Mouse (Mus musculus) stomach, postnatal 0 days (tissue): ENCODE measurements around the gene Olfr1445. TPM values are rescaled to one million over a fixed set of nuclear protein-coding genes. Genes with fewer than 3 reads are reported as not detected.

Experiments
- ATAC-seq: fragments of 200-750 bp; cut with Nextera tagmentation; 2 replicates; pipeline ENCODE4 v1.8.0; 2017; ENCODE audit not compliant: low FRiP score, low TSS enrichment
- DNase-seq: peaks from one replicate; pipeline ENCODE4 v3.0.0-alpha.2; 2016; ENCODE audit warnings: low spot score
- H3K27ac ChIP-seq: fragments of 300-500 bp; sonication (generic); replicated peaks from 2 replicates; pipeline ENCODE4 v1.5.1; 2014; ENCODE audit warnings: mild to moderate bottlenecking, control low read depth
- H3K27me3 ChIP-seq: fragments of 300-500 bp; sonication (generic); 2 replicates; pipeline ENCODE4 v1.6.1; 2014; ENCODE audit warnings: low read length; ENCODE audit not compliant: control insufficient read depth, insufficient read depth
- H3K36me3 ChIP-seq: fragments of 300-500 bp; sonication (generic); 2 replicates; pipeline ENCODE4 v1.6.1; 2014; ENCODE audit warnings: low read length, mixed read lengths; ENCODE audit not compliant: control insufficient read depth, insufficient read depth
- H3K4me1 ChIP-seq: fragments of 300-500 bp; sonication (generic); replicated peaks from 2 replicates; pipeline ENCODE4 v1.6.1; 2014; ENCODE audit warnings: antibody characterized with exemption; ENCODE audit not compliant: control insufficient read depth, insufficient read depth
- H3K4me2 ChIP-seq: fragments of 300-500 bp; sonication (generic); replicated peaks from 2 replicates; pipeline ENCODE4 v1.6.1; 2014; ENCODE audit warnings: low read depth, mild to moderate bottlenecking, control low read depth, moderate library complexity
- H3K4me3 ChIP-seq: fragments of 300-500 bp; sonication (generic); 2 replicates; pipeline ENCODE4 v1.5.1; 2014; ENCODE audit warnings: low read depth, low read length, control low read depth
- H3K9ac ChIP-seq: fragments of 300-500 bp; sonication (generic); 2 replicates; pipeline ENCODE4 v1.6.1; 2014; ENCODE audit warnings: mild to moderate bottlenecking, low read length, control low read depth, mixed read lengths
- H3K9me3 ChIP-seq: fragments of 300-500 bp; sonication (generic); 2 replicates; pipeline ENCODE4 v1.6.1; 2016; ENCODE audit warnings: low read length; ENCODE audit not compliant: control insufficient read depth
- CTCF ChIP-seq: IDR thresholded peaks from 2 replicates; pipeline ENCODE4 v1.5.1; 2016; ENCODE audit warnings: antibody characterized with exemption, low read depth, mild to moderate bottlenecking, moderate library complexity
- EP300 ChIP-seq: optimal IDR thresholded peaks from 2 replicates; pipeline ENCODE3; 2016; ENCODE audit warnings: antibody characterized with exemption
- WGBS: fragments of 180-500 bp; shearing (Covaris S2); extraction: QIAGEN DNeasy Blood & Tissue Kit; methylation state at CpG from one replicate; pipeline ENCODE4 v1.1.7; 2014; 5-methylcytosine and 5-hydroxymethylcytosine counted together
- polyA plus RNA-seq: library from polyadenylated mRNA; unstranded; fragments of >200 nt; fragmentation: Nextera tagmentation; extraction: Ambion mirVana; gene quantifications from 2 replicates; pipeline ENCODE4 v1.2.1, GENCODE M21; 2015

The Olfr1445 gene
- not detected in 2 replicates for polyA plus RNA-seq

DNA sequence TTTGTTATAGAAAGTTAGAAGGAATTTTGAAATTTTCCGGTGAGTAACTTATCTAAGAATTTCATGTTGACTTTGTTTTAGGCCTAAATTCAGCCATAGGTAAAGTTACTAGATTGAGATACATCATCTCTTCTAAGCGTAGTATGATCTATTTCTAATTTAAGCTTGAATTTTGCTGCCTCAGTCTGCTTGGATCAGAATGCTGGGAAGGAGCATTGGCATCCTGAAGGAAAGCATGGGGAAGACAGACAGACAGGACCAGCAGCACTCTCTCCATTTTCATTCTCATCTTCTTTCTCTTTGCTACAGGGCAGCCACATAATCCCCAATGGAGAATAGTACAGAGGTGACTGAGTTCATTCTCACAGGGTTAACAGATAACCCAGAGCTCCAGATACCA is at the start of gene Olfr1445:
TSS of gene Olfr1445 (plus strand) at position 301 of the 400 bp plus-strand sequence.
- WGBS, result 84% methylated on average over 2 of the region's 2 CpGs
- Histone ChIP-seq H3K9ac (no peak within 1 kb of the TSS), H3K4me3 (no peak within 1 kb of the TSS), H3K9me3 (no peaks in the 10 kb centered on the region), H3K27ac (no peak within 1 kb of the TSS), H3K4me1 (no peaks in the 10 kb centered on the region), H3K36me3 (no peaks in the 10 kb centered on the region), H3K4me2 (no peak within 1 kb of the TSS), H3K27me3 (no peaks in the 10 kb centered on the region)
- DNase-seq, result no peak
- TF ChIP-seq CTCF (no peak), EP300 (no peak)
- ATAC-seq, result no peak

DNA sequence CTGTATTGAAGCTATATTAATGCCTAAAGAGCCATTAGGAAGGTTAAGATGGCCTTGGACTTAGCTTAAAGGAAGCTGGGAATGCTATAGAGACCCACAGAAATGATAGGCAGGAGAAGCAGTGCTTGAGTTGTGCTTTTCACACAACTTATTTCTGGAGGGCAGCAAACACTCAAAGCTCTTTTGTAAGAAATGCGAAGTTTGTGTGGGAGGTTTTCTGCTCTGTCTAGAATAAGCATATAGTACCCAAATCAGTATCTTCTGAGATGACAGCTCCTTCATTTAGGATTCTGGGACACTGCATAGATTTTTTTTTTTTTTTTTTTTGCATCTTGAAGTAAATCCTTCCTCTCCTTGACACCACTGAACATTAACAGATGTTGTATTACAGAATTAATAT is 45.1 kb upstream of the Olfr1445 start:
- no peak overlapping the region for H3K4me3 ChIP-seq
- H3K9ac ChIP-seq, result no peak overlapping the region
- WGBS, result 85% methylated on average over 1 of the region's 1 CpGs
- no peak overlapping the region for H3K4me2 ChIP-seq
- no peak for TF ChIP-seq CTCF
- no peak for TF ChIP-seq EP300
- no peaks in the 10 kb centered on the region for H3K4me1 ChIP-seq
- no peaks in the 10 kb centered on the region for H3K36me3 ChIP-seq
- no peaks in the 10 kb centered on the region for H3K9me3 ChIP-seq
- no peak for ATAC-seq
- DNase-seq, result no peak
- H3K27ac ChIP-seq, result no peak overlapping the region
- no peaks in the 10 kb centered on the region for H3K27me3 ChIP-seq

DNA sequence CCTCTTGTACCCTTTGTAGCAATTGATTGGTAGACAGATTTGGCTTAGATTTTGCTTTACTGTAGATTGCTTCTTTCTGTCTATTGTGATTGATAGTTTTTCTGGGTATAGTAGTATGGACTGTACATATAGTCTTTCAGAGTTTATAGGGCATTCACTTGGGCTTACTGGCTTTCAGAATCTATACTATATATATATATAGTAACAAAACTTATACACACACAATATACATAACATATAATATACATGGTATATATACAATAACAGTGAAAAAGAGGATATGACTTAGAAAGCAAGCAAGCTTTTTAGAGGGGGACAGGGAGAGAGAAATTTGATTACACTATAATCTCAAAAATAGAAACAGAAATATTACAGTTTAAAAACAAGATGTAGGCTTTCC is 37.3 kb upstream of the Olfr1445 start, which contains the start of gene Gm5244:
TSS of gene Gm5244 (plus strand) at position 301 of the 400 bp plus-strand sequence.
- TF ChIP-seq CTCF (no peak), EP300 (no peak)
- H3K36me3 ChIP-seq, result no peaks in the 10 kb centered on the region
- no peaks in the 10 kb centered on the region for H3K4me1 ChIP-seq
- no peak within 1 kb of the TSS for H3K9ac ChIP-seq
- H3K27ac ChIP-seq, result no peak within 1 kb of the TSS
- DNase-seq, result no peak
- H3K27me3 ChIP-seq, result no peaks in the 10 kb centered on the region
- no peak for ATAC-seq
- H3K4me3 ChIP-seq, result no peak within 1 kb of the TSS
- no peaks in the 10 kb centered on the region for H3K9me3 ChIP-seq
- H3K4me2 ChIP-seq, result no peak within 1 kb of the TSS

DNA sequence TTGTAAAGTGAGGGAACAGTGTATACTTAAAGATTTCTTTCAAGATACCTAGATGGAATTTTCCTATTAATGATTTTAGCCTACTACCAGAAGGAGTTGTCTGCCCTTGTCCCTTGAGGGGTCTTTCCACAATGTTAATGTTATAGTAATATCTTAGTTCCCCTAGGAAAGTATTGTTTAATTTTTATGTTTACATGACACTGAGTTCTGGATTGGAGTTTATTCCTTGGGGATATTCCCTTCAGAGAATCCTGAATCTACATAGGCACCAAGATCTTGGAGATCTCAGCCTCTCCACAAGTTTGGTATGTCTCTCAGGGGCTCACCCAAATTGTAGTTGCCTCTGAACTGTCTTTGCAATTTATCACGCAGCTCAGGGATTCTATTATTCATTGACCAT is 26.7 kb upstream of the Olfr1445 start, which contains the start of gene Olfr1444:
TSS of gene Olfr1444 (plus strand) at position 301 of the 400 bp plus-strand sequence.
- no peak for TF ChIP-seq EP300
- TF ChIP-seq CTCF, result no peak
- DNase-seq (no peak), ATAC-seq (no peak)
- WGBS, result 50% methylated on average over 1 of the region's 1 CpGs
- no peak within 1 kb of the TSS for H3K4me3 ChIP-seq
- H3K36me3 ChIP-seq, result no peaks in the 10 kb centered on the region
- no peaks in the 10 kb centered on the region for H3K9me3 ChIP-seq
- no peak within 1 kb of the TSS for H3K27ac ChIP-seq
- no peak within 1 kb of the TSS for H3K4me2 ChIP-seq
- H3K4me1 ChIP-seq, result no peaks in the 10 kb centered on the region
- H3K9ac ChIP-seq, result no peak within 1 kb of the TSS
- H3K27me3 ChIP-seq, result no peaks in the 10 kb centered on the region

DNA sequence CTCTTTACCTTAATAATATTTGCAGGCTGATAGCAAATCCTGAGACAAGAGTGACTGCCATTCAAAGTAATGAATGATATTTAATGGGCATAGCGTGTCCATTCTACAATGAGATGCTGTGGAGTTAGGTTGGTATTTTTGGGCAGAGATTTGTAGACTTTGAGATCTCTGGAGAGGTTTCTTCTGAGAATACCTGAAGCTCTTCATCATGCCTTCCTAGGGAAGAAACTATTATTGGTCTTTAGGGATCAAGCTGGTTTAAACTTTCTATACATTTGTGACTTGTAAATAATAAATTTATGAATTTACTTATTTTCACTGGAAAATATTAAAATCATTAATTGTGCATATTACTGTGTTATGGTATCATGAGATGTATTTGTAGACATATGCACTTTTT is 9.8 kb downstream of the Olfr1445 start, which contains the start of gene Olfr1446:
TSS of gene Olfr1446 (minus strand) at position 101 of the 400 bp plus-strand sequence.
- H3K4me1 ChIP-seq, result no peaks in the 10 kb centered on the region
- 66% methylated on average over 1 of the region's 1 CpGs for WGBS
- no peaks in the 10 kb centered on the region for H3K27me3 ChIP-seq
- no peak within 1 kb of the TSS for H3K4me2 ChIP-seq
- ATAC-seq, result no peak
- no peak for DNase-seq
- no peak within 1 kb of the TSS for H3K9ac ChIP-seq
- H3K4me3 ChIP-seq, result no peak within 1 kb of the TSS
- no peaks in the 10 kb centered on the region for H3K36me3 ChIP-seq
- no peaks in the 10 kb centered on the region for H3K9me3 ChIP-seq
- no peak for TF ChIP-seq CTCF
- no peak within 1 kb of the TSS for H3K27ac ChIP-seq

DNA sequence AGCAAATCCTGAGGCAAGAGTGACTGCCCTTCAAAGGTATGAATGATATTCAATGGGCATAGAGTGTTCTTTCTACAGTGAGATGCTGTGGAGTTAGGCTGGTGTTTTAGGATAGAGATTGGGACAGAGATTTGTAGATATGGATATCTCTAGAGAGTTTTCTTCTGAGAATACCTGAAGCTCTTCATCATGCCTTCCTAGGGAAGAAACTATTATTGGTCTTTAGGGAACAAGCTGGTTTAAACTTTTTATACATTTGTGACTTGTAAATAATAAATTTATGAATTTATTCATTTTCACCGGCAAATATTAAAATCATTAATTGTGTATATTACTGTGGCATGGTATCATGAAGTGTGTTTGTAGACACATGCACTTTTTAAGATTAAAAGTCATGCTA is 20.0 kb downstream of the Olfr1445 start, which contains the start of gene Olfr1447:
TSS of gene Olfr1447 (minus strand) at position 101 of the 400 bp plus-strand sequence.
- no peaks in the 10 kb centered on the region for H3K9me3 ChIP-seq
- H3K27ac ChIP-seq, result no peak within 1 kb of the TSS
- no peak for ATAC-seq
- no peaks in the 10 kb centered on the region for H3K27me3 ChIP-seq
- TF ChIP-seq CTCF (no peak), EP300 (no peak)
- H3K36me3 ChIP-seq, result no peaks in the 10 kb centered on the region
- H3K4me3 ChIP-seq, result no peak within 1 kb of the TSS
- no peak within 1 kb of the TSS for H3K4me2 ChIP-seq
- no peak for DNase-seq
- 88% methylated on average over 1 of the region's 1 CpGs for WGBS
- no peaks in the 10 kb centered on the region for H3K4me1 ChIP-seq
- no peak within 1 kb of the TSS for H3K9ac ChIP-seq
